Mouse (Mus musculus): ENCODE measurements around the gene Cnot10.

The Cnot10 gene

DNA sequence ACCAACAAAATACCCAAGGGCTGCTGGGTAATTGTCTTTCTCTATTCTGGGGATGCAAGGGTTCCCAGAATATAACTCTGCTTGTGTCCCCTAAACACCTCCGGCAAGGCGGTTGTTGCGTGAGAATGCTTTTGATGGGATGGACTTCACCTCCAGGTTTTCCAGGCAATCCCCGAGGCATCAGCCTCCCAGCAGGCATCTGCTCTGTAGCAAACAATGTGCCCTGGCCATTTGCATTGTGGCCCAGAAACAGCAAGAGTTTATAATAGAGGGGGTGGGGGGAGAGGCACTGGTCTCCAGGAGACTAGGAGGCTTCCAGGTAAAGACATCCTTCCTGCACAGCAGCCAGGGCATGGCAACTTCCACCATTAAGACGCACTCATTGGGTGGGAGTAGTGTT is 90.9 kb downstream of the Cnot10 start:
- no peak for DNase-seq (ENCODE audit: low spot score in 2 of 2)

DNA sequence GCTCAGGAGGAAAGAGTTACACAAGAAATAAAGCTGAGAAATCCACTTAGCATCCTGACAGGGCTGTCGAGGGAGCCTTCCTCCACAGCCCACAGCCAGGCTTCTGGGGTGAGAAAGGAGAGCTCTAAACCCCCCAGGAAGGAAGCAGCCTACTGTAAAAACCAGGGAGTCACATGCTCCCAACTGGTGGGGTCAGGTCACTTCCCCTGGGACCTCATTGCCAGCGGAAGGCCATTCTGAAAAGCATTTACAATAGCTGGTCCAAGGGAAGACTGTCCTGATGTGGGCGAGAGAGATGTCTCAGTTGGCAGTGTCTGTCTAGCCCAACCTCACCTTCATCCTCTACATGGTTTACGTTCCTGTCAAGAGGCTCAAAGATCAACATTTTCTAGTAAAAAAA is 91.5 kb downstream of the Cnot10 start:
- no peak for DNase-seq (ENCODE audit: low spot score in 2 of 2)

DNA sequence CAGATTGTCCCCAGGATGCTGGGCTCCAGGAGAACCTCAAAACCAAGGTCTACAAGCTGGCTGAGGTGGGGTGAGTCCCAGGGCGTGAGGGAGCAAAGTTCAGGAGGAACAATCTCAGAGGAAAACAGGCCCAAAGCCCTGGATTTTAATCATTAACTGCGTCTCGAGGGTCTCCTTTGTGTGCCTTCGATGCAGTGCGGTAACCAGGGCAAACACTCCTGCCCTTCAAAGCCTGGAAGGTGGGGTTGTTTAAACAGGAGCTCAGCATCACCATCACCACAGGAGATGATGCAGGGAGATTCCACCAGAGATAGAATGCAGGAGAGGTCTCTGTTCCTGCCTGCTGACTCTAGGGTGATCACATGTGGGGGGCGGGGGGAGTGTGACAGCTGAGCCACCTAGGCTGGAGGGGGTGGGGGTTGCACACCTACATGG is 92.3 kb downstream of the Cnot10 start:
- DNase-seq (ENCODE audit: low spot score in 2 of 2): no peak

DNA sequence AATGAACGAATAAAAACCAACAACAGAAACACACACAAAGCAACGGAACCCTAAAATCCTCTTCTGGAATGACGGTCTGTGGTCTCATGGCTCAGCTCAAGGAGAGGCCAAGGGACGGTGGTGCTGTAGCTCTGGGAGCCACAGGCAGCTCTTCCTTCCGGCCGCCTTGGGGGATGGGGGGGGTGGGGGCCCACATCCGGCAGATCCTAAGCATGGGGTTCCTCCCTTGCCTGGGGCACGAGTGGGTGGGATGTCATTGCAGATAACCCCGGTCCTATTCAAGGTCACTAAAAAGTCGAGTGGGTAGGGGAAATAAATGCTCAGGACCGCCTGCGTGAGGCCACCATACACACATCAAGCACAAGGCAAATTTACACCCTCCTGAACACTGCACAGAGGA is 93.2 kb downstream of the Cnot10 start:
- DNase-seq (ENCODE audit: low spot score in 2 of 2): no peak

DNA sequence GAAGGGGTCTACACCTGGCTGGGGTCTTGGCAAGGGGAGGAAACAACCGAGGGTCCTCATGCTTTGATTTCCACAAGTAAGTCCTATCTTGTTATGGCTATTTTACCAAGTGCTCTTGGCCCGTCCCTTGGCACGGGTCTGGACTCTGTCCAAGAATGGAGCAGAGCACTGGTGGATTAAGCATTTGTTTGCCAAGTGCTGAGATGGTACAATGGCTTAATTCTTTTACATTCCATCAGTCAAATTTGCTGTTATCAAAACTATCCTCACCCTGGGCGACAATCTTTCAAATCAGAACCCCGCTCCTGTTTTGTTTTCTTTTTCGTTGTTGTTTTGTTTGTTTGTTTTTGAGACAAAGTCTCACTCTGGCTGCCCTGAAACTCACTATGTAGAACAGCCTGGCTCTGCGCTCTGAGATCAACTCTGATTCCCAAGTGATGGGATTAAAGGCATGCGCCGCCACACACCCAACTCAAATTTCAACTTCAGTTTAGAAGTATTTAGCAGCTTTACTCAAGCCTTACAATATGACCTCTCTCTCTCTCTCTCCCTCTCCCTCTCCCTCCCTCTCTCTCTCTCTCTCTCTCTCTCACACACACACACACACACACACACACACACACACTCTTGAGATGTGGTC is 95.1 kb downstream of the Cnot10 start:
- DNase-seq (ENCODE audit: low spot score in 2 of 2): no peak

DNA sequence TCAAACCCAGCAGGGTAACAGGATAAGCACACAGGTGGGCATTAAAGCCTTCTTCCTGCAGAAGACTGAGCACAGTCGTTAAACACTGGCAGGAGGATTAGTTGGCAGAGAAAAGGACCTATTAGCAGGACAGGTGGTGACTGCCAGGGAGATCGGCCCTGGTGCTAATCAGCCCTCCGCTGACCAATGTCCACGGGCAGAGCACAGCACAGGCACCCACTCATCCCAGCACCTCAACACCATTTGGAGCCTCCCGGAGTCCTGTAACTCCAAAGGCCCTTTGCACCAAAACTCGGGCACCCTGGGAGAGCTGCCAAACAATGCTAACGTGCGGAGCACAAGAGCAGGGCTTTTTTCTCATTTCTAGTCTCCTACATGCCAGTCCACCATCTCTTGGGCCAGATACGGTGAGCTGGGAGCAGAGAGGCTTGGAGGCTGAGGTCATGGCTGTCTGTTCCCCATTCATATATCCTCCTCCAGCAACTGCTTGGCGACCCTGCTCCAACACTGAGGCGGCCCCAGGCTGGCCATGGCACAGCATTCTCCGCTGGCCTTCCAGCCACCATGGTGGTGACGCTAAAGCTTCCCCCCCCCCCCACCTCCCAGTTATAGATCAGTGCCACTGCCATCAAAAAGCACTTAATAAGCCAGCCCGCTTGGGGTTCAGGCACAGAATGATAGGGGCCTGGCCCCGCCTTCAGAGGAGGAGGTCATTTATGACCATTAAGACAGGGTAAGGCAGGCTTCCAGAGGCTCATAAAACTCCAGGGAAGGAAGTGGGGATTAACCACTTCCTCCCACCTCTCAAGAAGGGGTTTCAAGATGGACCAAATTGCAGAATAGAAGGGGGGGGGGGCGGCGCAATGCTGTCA is 95.9 kb downstream of the Cnot10 start:
- no peak for DNase-seq (ENCODE audit: low spot score in 2 of 2)

DNA sequence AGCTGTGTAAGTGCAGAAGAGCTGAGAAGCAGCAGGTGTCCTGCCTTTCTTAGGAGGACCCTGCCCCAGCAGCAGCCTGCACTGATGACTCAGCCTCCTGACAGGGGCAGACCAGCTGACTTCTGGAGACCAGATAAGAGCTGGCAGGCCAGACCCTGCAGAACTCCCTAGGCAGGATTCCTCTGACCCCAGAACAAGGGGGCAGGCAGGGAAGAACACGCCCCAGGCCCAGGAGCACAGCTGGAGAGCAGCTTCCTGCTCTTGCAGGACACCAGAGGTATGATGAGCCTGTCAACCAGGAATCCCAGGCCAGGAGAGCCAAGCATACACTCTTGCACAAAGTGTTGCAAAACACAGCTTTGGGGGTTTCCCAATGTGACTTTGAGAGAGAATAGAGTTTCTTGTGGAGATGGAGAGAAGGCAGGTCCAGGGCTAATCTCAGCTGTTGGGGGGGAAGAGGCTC is 98.7 kb downstream of the Cnot10 start:
- DNase-seq (ENCODE audit: low spot score in 2 of 2): no peak

DNA sequence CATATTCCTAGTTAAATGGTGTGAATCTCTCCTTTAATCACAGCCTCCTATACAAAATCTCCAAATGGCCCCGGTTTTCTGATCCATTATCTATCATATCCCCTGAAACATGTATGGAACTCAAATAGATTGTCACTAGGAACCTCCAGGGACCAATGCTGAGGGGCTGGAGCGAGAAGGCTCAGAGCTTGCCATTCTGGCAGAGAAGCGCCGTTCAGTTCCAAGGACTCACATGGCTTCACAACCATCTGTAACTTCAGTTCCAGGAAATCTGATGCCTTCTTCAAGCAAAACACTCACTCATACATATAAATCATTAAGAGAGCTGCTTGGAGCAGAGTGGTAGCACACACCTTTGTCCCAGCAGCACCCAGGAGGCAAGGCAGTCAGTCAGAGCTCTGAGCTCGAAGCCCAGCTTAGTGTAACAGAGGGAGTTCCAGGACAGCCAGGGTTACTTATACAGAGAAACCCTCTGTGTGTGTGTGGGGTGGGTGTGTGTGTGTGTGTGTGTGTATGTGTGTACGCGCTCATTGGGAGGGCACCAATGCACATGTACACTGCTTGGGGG is 100.9 kb downstream of the Cnot10 start:
- no peak for DNase-seq (ENCODE audit: low spot score in 2 of 2)

DNA sequence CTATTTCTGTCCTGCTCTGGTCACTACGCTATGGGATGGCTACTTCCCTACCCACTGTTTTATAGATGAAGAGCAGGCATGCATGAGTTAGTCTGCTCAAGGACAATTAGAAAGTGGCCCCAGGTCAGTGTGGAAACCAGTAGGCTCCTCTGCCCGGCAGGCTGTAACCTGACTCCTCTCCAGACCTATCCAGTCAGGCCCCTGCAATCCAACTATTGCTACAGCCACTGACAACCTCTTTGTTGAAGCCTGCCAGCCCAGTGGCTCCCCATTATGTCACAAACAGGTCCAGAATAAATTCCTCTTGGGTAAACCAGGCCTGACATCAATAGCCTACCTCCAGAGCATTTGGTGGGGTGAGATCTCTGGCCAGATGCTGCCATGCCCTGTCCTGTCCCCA is 103.4 kb downstream of the Cnot10 start:
- no peak for DNase-seq (ENCODE audit: low spot score in 2 of 2)
